Mouse (Mus musculus) cerebellum, adult 11 months (tissue): ENCODE data around the gene Nup210l.
"Not testable (repeated sequence)": the region's sequence is repeated elsewhere in the genome, so short reads cannot be mapped to it uniquely, and the experiment has no call there.

Experiments
- DNase-seq: peaks from one replicate; pipeline ENCODE4 v3.0.0; 2022

Gene Nup210l

GRCm38 (mm10) chr3:90231507-90232333, 127.8 kb downstream of the Nup210l start, which contains the start of gene Jtb:
Jtb (plus strand) TSS chr3:90231597.
- DNase-seq = peak; percentile 88

- no peak for DNase-seq
Observed at GRCm38 (mm10) chr3:90241251-90241650, 137.3 kb downstream of the Nup210l start.

- DNase-seq = no peak
Observed at GRCm38 (mm10) chr3:90241669-90242358, 137.9 kb downstream of the Nup210l start.

- no peak for DNase-seq
Observed at GRCm38 (mm10) chr3:90242984-90243775, 139.2 kb downstream of the Nup210l start, which contains the start of gene Creb3l4. Creb3l4 (minus strand) TSS chr3:90243512.

GRCm38 (mm10) chr3:90245406-90245805, 141.5 kb downstream of the Nup210l start:
- DNase-seq = no peak

GRCm38 (mm10) chr3:90247630-90247959, 143.7 kb downstream of the Nup210l start:
- DNase-seq = no peak

- DNase-seq = peak; percentile 85
Observed at GRCm38 (mm10) chr3:90247960-90248745, 144.2 kb downstream of the Nup210l start, which contains the start of gene Slc39a1. Slc39a1 (plus strand) TSS chr3:90248172.

- no peak for DNase-seq
Observed at GRCm38 (mm10) chr3:90248746-90249100, 144.8 kb downstream of the Nup210l start.

- DNase-seq = no peak
Observed at GRCm38 (mm10) chr3:90250791-90251190, 146.9 kb downstream of the Nup210l start.

GRCm38 (mm10) chr3:90251731-90252226, 147.8 kb downstream of the Nup210l start:
- not testable (repeated sequence) for DNase-seq

GRCm38 (mm10) chr3:90252659-90253058, 148.7 kb downstream of the Nup210l start:
- DNase-seq = not testable (repeated sequence)

- not testable (repeated sequence) for DNase-seq
Observed at GRCm38 (mm10) chr3:90253174-90253573, 149.2 kb downstream of the Nup210l start.

- DNase-seq = peak; percentile 95
Observed at GRCm38 (mm10) chr3:90253653-90254418, 149.9 kb downstream of the Nup210l start, which contains the start of gene Crtc2. Crtc2 (plus strand) TSS chr3:90254163.

GRCm38 (mm10) chr3:90254419-90255193, 150.7 kb downstream of the Nup210l start:
- DNase-seq = no peak

GRCm38 (mm10) chr3:90255194-90255565, 151.2 kb downstream of the Nup210l start:
- no peak for DNase-seq

GRCm38 (mm10) chr3:90255784-90256353, 151.9 kb downstream of the Nup210l start:
- no peak for DNase-seq

- DNase-seq = peak; percentile 94
Observed at GRCm38 (mm10) chr3:90256731-90257530, 153.0 kb downstream of the Nup210l start.

- DNase-seq = no peak
Observed at GRCm38 (mm10) chr3:90258521-90258920, 154.6 kb downstream of the Nup210l start.
